Mouse (Mus musculus) lung, postnatal 0 days (tissue): Measurements from ENCODE around the gene Cep162. TPM values are rescaled to one million over a fixed set of nuclear protein-coding genes. Genes with fewer than 3 reads are reported as not detected.

Experiments
- ATAC-seq: fragments of 200-750 bp; cut with Nextera tagmentation; 2 replicates; pipeline ENCODE4 v1.8.0; 2017; ENCODE audit warnings: moderate library complexity
- DNase-seq: peaks from one replicate; pipeline ENCODE4 v3.0.0-alpha.2; 2016; ENCODE audit warnings: low spot score
- H3K27ac ChIP-seq: fragments of 300-500 bp; sonication (generic); 2 replicates; pipeline ENCODE4 v1.5.1; 2014; ENCODE audit warnings: antibody characterized with exemption, mild to moderate bottlenecking, low read length, mixed read lengths
- H3K27me3 ChIP-seq: fragments of 300-500 bp; sonication (generic); replicated peaks from 2 replicates; pipeline ENCODE4 v1.6.1; 2014; ENCODE audit warnings: low read length, mixed read lengths; ENCODE audit not compliant: insufficient read depth
- H3K36me3 ChIP-seq: fragments of 300-500 bp; sonication (generic); 2 replicates; pipeline ENCODE4 v1.6.1; 2014; ENCODE audit warnings: low read length, mixed read lengths; ENCODE audit not compliant: insufficient read depth
- H3K4me1 ChIP-seq: fragments of 300-500 bp; sonication (generic); 2 replicates; pipeline ENCODE4 v1.6.1; 2014; ENCODE audit warnings: antibody characterized with exemption, low read depth, low read length, mixed read lengths; ENCODE audit not compliant: insufficient read depth
- H3K4me2 ChIP-seq: fragments of 300-500 bp; sonication (generic); replicated peaks from 2 replicates; pipeline ENCODE4 v1.6.1; 2014; ENCODE audit warnings: low read depth, mild to moderate bottlenecking, low read length, moderate library complexity, mixed read lengths
- H3K4me3 ChIP-seq: fragments of 300-500 bp; sonication (generic); 2 replicates; pipeline ENCODE4 v1.5.1; 2014; ENCODE audit warnings: low read depth, low read length
- H3K9ac ChIP-seq: fragments of 300-500 bp; sonication (generic); replicated peaks from 2 replicates; pipeline ENCODE4 v1.6.1; 2014; ENCODE audit warnings: low read depth, mild to moderate bottlenecking
- H3K9me3 ChIP-seq: fragments of 300-500 bp; sonication (generic); 2 replicates; pipeline ENCODE4 v1.6.1; 2016; ENCODE audit warnings: low read length, mixed read lengths
- CTCF ChIP-seq: IDR thresholded peaks from 2 replicates; pipeline ENCODE4 v1.5.1; 2016; ENCODE audit warnings: antibody characterized with exemption, mild to moderate bottlenecking
- EP300 ChIP-seq: IDR thresholded peaks from 2 replicates; pipeline ENCODE4 v1.6.1; 2016; ENCODE audit warnings: antibody characterized with exemption, mild to moderate bottlenecking, control low read depth
- WGBS: fragments of 180-500 bp; shearing (Covaris S2); extraction: QIAGEN DNeasy Blood & Tissue Kit; methylation state at CpG from one replicate; pipeline ENCODE4 v1.1.7; 2014; 5-methylcytosine and 5-hydroxymethylcytosine counted together
- polyA plus RNA-seq: library from polyadenylated mRNA; unstranded; fragments of >200 nt; fragmentation: Nextera tagmentation; extraction: Ambion mirVana; gene quantifications from 2 replicates; pipeline ENCODE4 v1.2.1, GENCODE M21; 2015

Cep162 gene
- 3.2 and 4.0 TPM in 2 replicates for polyA plus RNA-seq

DNA sequence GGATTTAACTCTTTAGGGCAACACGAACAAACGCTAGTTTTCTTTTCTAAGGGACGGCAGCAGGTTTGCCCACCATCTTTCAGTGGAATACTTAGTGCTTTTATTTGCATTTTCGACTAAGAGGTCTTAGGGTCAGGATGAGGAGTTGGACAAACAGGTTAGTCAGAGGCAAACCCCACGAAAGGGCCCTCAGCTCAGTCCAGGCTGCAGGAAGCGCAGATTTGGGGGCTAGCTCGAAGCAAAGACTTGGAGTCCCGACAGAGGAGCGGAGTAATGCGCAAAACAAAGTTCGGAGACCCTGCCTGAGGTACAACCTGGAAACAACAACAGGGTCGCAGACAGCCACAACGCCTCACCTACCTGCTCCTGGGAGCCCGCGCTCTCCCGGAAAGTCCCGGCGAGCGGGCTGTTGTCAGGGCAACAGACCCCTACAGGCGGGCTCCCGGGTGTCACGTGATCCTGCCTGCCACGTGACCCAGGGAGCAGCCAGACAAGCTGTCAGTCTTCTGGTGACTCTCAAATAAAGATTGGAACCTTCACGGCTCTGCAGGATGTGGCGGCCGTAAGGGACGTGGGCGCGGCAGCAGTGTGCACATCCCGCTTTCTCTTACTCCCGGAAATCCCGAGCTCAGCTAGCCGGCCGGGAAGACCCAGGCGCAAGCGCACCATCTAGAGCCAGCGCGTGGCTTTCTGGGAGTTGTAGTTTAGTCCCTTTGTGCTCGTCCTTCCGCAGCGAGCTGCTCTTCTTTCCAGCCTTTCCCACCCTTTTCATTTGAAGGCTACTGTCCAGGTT is at the start of gene Cep162:
Gene Cep162, minus strand, starts transcription at position 634 of the 793 bp plus-strand sequence.
- Histone ChIP-seq H3K27me3 (no peaks in the 10 kb centered on the region), H3K9me3 (no peaks in the 10 kb centered on the region), H3K4me2 (peak within 1 kb of the TSS; percentile 82), H3K9ac (peak within 1 kb of the TSS; percentile 63), H3K4me1 (no peaks in the 10 kb centered on the region), H3K4me3 (peak within 1 kb of the TSS; percentile 74), H3K36me3 (no peaks in the 10 kb centered on the region), H3K27ac (peak within 1 kb of the TSS; percentile 6)
- WGBS, result 2% methylated on average over 41 of the region's 41 CpGs
- peak; percentile 99 for ATAC-seq
- peak; percentile 94 for DNase-seq
- TF ChIP-seq EP300, result no peak
- TF ChIP-seq CTCF, result no peak

DNA sequence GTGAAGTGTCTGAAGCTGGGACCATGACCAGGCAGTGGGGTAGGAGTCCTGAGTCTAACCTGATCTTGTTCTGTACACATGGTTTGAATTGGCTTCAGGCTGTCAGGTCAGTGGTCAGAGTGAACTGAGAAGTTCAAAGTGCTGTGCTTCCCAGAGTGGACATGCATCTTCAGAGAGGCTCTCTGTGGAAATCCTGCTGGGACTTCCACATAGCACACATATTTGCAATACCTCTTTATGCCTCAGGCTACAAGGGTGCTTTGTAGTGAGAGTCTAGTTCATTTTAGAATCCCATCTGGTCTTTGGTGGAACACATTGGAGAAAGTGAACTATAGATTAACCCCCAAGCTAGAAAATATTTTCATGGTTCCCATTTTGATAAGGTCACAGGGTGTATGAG is 47.9 kb upstream of the Cep162 start:
- Histone ChIP-seq H3K4me1 (no peaks in the 10 kb centered on the region), H3K27me3 (no peaks in the 10 kb centered on the region), H3K9me3 (no peaks in the 10 kb centered on the region), H3K4me2 (no peak overlapping the region), H3K4me3 (no peak overlapping the region), H3K9ac (no peak overlapping the region), H3K36me3 (no peaks in the 10 kb centered on the region), H3K27ac (no peak overlapping the region)
- DNase-seq (no peak), ATAC-seq (no peak)
- TF ChIP-seq EP300, result no peak
- no peak for TF ChIP-seq CTCF

DNA sequence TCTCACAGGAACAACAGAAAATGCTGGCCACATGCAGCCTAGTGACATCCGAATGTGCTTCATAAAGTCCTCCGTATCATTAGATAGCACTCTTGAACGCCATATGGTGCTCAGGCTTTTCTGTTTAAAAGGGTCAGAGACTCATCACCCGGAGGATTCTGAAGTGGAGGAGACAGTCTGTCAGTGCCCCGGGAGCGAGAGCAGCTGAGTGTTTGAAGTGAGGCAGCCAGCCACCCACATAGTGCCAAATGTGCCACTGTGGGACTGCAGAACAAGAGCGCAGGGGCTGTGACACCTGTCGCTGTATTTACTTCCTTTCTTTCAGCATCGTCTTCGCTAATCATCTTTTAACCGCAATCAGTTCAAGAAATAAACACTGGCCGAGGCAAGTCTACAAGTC is 43.6 kb upstream of the Cep162 start:
- no peak for ATAC-seq
- no peaks in the 10 kb centered on the region for H3K9me3 ChIP-seq
- H3K4me3 ChIP-seq, result no peak overlapping the region
- H3K27ac ChIP-seq, result no peak overlapping the region
- no peaks in the 10 kb centered on the region for H3K36me3 ChIP-seq
- no peaks in the 10 kb centered on the region for H3K4me1 ChIP-seq
- H3K4me2 ChIP-seq, result no peak overlapping the region
- H3K27me3 ChIP-seq, result no peaks in the 10 kb centered on the region
- TF ChIP-seq CTCF, result no peak
- no peak for TF ChIP-seq EP300
- WGBS, result 32% methylated on average over 12 of the region's 12 CpGs
- no peak overlapping the region for H3K9ac ChIP-seq
- DNase-seq, result no peak

DNA sequence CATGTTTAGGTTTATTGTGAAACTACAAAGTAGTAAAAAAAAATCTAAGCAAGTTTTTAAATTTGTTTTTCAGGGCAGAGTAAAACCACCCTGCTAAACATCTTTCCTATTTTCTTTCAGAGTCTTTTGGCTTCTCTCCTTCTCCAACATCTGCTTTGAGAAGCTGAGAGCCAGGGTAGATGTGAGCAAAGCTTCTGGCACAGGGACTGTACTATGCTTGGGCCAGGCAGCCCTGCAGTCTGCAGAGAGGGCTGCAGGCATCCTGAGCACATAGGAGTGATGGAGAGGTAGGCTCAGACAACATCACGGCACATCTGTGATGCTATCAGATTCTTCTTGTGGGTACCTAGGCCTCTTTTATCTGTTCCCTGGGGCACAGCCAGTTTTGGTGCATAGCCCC is 42.2 kb upstream of the Cep162 start:
- 50% methylated on average over 1 of the region's 1 CpGs for WGBS
- no peak overlapping the region for H3K9ac ChIP-seq
- TF ChIP-seq EP300 (no peak), CTCF (no peak)
- H3K9me3 ChIP-seq, result no peaks in the 10 kb centered on the region
- H3K27ac ChIP-seq, result no peak overlapping the region
- H3K4me2 ChIP-seq, result no peak overlapping the region
- no peak for DNase-seq
- no peaks in the 10 kb centered on the region for H3K27me3 ChIP-seq
- no peaks in the 10 kb centered on the region for H3K4me1 ChIP-seq
- H3K4me3 ChIP-seq, result no peak overlapping the region
- ATAC-seq, result no peak
- H3K36me3 ChIP-seq, result no peaks in the 10 kb centered on the region

DNA sequence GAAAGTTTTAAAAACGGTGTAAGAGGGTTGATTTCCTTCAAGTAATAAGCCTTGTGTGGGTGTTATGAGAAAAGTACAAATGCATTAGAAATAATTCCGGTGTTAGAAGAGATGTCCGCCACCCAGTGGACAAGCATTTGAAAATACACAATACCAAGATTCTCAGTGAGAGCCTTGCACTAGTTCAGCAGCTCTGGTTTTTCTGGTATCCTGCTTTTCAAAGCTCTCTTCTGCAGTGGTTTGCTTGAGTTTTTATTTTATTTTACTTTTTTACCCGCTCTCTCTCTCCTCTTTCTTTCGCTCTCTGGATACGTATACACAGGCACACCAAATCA is 327 bp upstream of the Cep162 start:
- Histone ChIP-seq H3K27me3 (no peaks in the 10 kb centered on the region), H3K4me1 (no peaks in the 10 kb centered on the region), H3K4me2 (peak overlapping the region; percentile 82), H3K9me3 (no peaks in the 10 kb centered on the region), H3K4me3 (peak overlapping the region; percentile 74), H3K36me3 (no peaks in the 10 kb centered on the region), H3K9ac (no peak overlapping the region), H3K27ac (no peak overlapping the region)
- DNase-seq (no peak), ATAC-seq (peak; percentile 81)
- WGBS, result 18% methylated on average over 6 of the region's 6 CpGs
- no peak for TF ChIP-seq EP300
- TF ChIP-seq CTCF, result peak; percentile 71

DNA sequence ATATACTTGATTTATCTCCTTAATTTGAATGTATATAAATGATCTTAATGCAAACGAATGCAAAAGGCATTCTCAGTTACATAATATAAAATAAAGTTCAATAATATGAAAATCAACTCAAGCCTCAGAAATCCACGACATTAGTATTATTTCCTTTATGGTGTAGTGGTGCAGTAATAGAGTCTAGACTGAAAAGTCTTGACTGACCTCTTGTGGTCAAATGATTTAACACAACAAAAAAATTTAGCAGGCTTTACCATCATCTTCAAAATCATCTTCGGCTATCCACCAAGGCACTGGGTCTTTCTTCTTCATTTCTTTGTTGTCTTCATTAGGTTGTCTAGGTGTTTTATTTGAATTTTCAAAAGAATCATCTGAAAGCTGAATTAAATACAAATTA is 7.2 kb downstream of the Cep162 start:
- 35% methylated on average over 3 of the region's 3 CpGs for WGBS
- Histone ChIP-seq H3K36me3 (peaks cover 9% of the 10 kb centered on the region; the same call in 1 of the 2 replicates), H3K9me3 (no peaks in the 10 kb centered on the region), H3K4me1 (no peaks in the 10 kb centered on the region), H3K27me3 (no peaks in the 10 kb centered on the region), H3K4me2 (no peak overlapping the region), H3K4me3 (no peak overlapping the region), H3K27ac (no peak overlapping the region), H3K9ac (no peak overlapping the region)
- DNase-seq (peak; percentile 51), ATAC-seq (no peak)
- peak; percentile 67 for TF ChIP-seq CTCF
- TF ChIP-seq EP300, result no peak
